8 mouse cellular contexts compared by ENCODE assay signal in genomic region chr1:153091438-153092236, GRCm38 (mm10).
A peak's percentile ranks its signal among the peaks of the same experiment; 100 is the strongest.
DNase-seq lines count a peak whose midpoint lies in the region; ATAC-seq and TF ChIP-seq lines count a peak whose summit lies in the region.

No protein-coding gene starts in this region.

- TF ChIP-seq EP300 in ES-Bruce4 (IDR thresholded peaks at IDR 0.05; ENCODE audit: insufficient read depth, low read depth, low read length), result peak; percentile 90

- H3K9me3 ChIP-seq in ES-Bruce4 (replicated peaks; ENCODE audit: control insufficient read depth, insufficient read depth, low read length, poor library complexity, severe bottlenecking), result no peaks in the 10 kb centered on the region
- H3K9me3 ChIP-seq in heart, embryonic 15.5 days (replicated peaks), result no peaks in the 10 kb centered on the region

- no peaks in the 10 kb centered on the region for H3K27me3 ChIP-seq in ES-Bruce4 (ENCODE audit: control insufficient read depth, insufficient read depth, low read length, poor library complexity, severe bottlenecking)
- H3K27me3 ChIP-seq in heart, embryonic 15.5 days, result no peaks in the 10 kb centered on the region

- H3K4me1 ChIP-seq in ES-Bruce4 (ENCODE audit: control insufficient read depth, insufficient read depth, low read length), result peaks cover under 1% of the 10 kb centered on the region
- H3K4me1 ChIP-seq in heart, embryonic 15.5 days (replicated peaks), result peaks cover 20% of the 10 kb centered on the region

- H3K4me3 ChIP-seq in ES-Bruce4 (ENCODE audit: low read depth, low read length), result no peak overlapping the region
- H3K4me3 ChIP-seq in heart, embryonic 15.5 days, result no peak overlapping the region

- peak overlapping the region; percentile 34 for H3K9ac ChIP-seq in ES-Bruce4 (ENCODE audit: low read depth, poor library complexity, severe bottlenecking)
- H3K9ac ChIP-seq in heart, embryonic 15.5 days, result no peak overlapping the region

- DNase-seq in embryo, embryonic 9.5 days (ENCODE audit: extremely low spot score), result peak; percentile 65
- DNase-seq in kidney, postnatal 10 days, result peak; percentile 78
- DNase-seq in neural tube, embryonic 10.5 days (ENCODE audit: extremely low spot score, low spot score), result peak; percentile 52
- DNase-seq in frontal cortex, postnatal 36 days (ENCODE audit: low spot score in 2 of 2), result no peak

- peak overlapping the region; percentile 96 for H3K27ac ChIP-seq in ES-Bruce4 (ENCODE audit: insufficient read depth, low read length)
- H3K27ac ChIP-seq in heart, embryonic 15.5 days, result peak overlapping the region; percentile 23

- WGBS in heart, embryonic 15.5 days, result 27% methylated on average over 9 of the region's 9 CpGs

- H3K36me3 ChIP-seq in ES-Bruce4 (ENCODE audit: control insufficient read depth, insufficient read depth, low read length, poor library complexity, severe bottlenecking), result no peaks in the 10 kb centered on the region
- H3K36me3 ChIP-seq in heart, embryonic 15.5 days, result no peaks in the 10 kb centered on the region

- TF ChIP-seq POLR2A in ES-Bruce4 (IDR thresholded peaks at IDR 0.05; ENCODE audit: insufficient read depth, low read length), result no peak

- TF ChIP-seq CTCF in ES-Bruce4 (IDR thresholded peaks at IDR 0.05; ENCODE audit: low read depth, low read length), result no peak

- ATAC-seq in heart, embryonic 15.5 days (replicated peaks; ENCODE audit: insufficient number of reproducible peaks, insufficient read depth, low FRiP score, low read depth), result 0 out of 2 replicates have a peak, but pooled peaks have one; percentile 50
- ATAC-seq in megakaryocyte progenitor cell, adult 5-6 weeks (replicated peaks; ENCODE audit: poor library complexity), result no peak
- ATAC-seq in monocyte, adult 5-6 weeks (replicated peaks; ENCODE audit: insufficient number of reproducible peaks, low FRiP score, low TSS enrichment, poor library complexity, severe bottlenecking), result no peak

- H3K4me2 ChIP-seq in heart, embryonic 15.5 days, result peak overlapping the region; percentile 10; the same call in 1 of the 2 replicates

Comparison
In these comparisons a context has a peak if more than half of its experiments do, and no peak if none do; other contexts are left out.
1. DNase-seq: peak in embryo, embryonic 9.5 days (single experiment), kidney, postnatal 10 days (single experiment) and neural tube, embryonic 10.5 days (single experiment); none in frontal cortex, postnatal 36 days (0 of 2).